8 mouse cellular contexts compared by ENCODE assay signal in genomic region chr5:99340311-99340989, GRCm38 (mm10).
DNase-seq lines count a peak whose midpoint lies in the region; ATAC-seq and TF ChIP-seq lines count a peak whose summit lies in the region.

No protein-coding gene starts in this region.

- H3K4me2 ChIP-seq in kidney, postnatal 0 days (ENCODE audit: low read length), result peak overlapping the region; percentile 51
- peak overlapping the region; percentile 39 for H3K4me2 ChIP-seq in embryonic facial prominence, embryonic 15.5 days (replicated peaks)
- no peak overlapping the region for H3K4me2 ChIP-seq in limb, embryonic 15.5 days
- no peak overlapping the region; the same call in 1 of the 2 replicates for H3K4me2 ChIP-seq in hindbrain, embryonic 16.5 days (ENCODE audit: low read length)

- no peaks in the 10 kb centered on the region for H3K36me3 ChIP-seq in kidney, postnatal 0 days (ENCODE audit: insufficient read depth, low read length)
- H3K36me3 ChIP-seq in embryonic facial prominence, embryonic 15.5 days, result no peaks in the 10 kb centered on the region
- no peaks in the 10 kb centered on the region for H3K36me3 ChIP-seq in limb, embryonic 15.5 days
- H3K36me3 ChIP-seq in hindbrain, embryonic 16.5 days (ENCODE audit: control insufficient read depth, insufficient read depth, low read length), result no peaks in the 10 kb centered on the region

- H3K9ac ChIP-seq in kidney, postnatal 0 days (ENCODE audit: low read depth, low read length), result no peak overlapping the region
- no peak overlapping the region for H3K9ac ChIP-seq in embryonic facial prominence, embryonic 15.5 days
- no peak overlapping the region for H3K9ac ChIP-seq in limb, embryonic 15.5 days
- no peak overlapping the region for H3K9ac ChIP-seq in hindbrain, embryonic 16.5 days (ENCODE audit: low read depth, low read length)

- WGBS in kidney, postnatal 0 days, result 57% methylated on average over 8 of the region's 8 CpGs
- WGBS in embryonic facial prominence, embryonic 15.5 days, result 67% methylated on average over 8 of the region's 8 CpGs
- WGBS in limb, embryonic 15.5 days, result 75% methylated on average over 8 of the region's 8 CpGs
- 64% methylated on average over 8 of the region's 8 CpGs for WGBS in hindbrain, embryonic 16.5 days

- H3K27ac ChIP-seq in kidney, postnatal 0 days, result no peak overlapping the region
- H3K27ac ChIP-seq in embryonic facial prominence, embryonic 15.5 days (replicated peaks), result no peak overlapping the region; the same call in 1 of the 2 replicates
- peak overlapping the region; percentile 17; the same call in 1 of the 2 replicates for H3K27ac ChIP-seq in limb, embryonic 15.5 days
- no peak overlapping the region for H3K27ac ChIP-seq in hindbrain, embryonic 16.5 days (ENCODE audit: low read depth, low read length)

- no peak overlapping the region for H3K4me3 ChIP-seq in kidney, postnatal 0 days (replicated peaks; ENCODE audit: low read depth, low read length)
- no peak overlapping the region for H3K4me3 ChIP-seq in embryonic facial prominence, embryonic 15.5 days (replicated peaks)
- no peak overlapping the region for H3K4me3 ChIP-seq in limb, embryonic 15.5 days
- H3K4me3 ChIP-seq in hindbrain, embryonic 16.5 days (ENCODE audit: low read length), result no peak overlapping the region

- ATAC-seq in kidney, postnatal 0 days (replicated peaks; ENCODE audit: low FRiP score, low read depth), result no peak
- no peak for ATAC-seq in embryonic facial prominence, embryonic 15.5 days (ENCODE audit: insufficient number of reproducible peaks, low FRiP score, low TSS enrichment, low read depth)
- no peak for ATAC-seq in limb, embryonic 15.5 days (ENCODE audit: insufficient number of reproducible peaks, low FRiP score, low TSS enrichment, low read depth)
- ATAC-seq in hindbrain, embryonic 16.5 days, result no peak

- DNase-seq in kidney, postnatal 0 days (ENCODE audit: low spot score), result no peak
- no peak for DNase-seq in kidney, adult 8-10 months
- DNase-seq in adipocyte (ENCODE audit: low spot score), result peak; percentile 26
- DNase-seq in retina, embryonic 14.5 days (ENCODE audit: low spot score), result no peak
- DNase-seq in layer of hippocampus, adult 8-10 months (ENCODE audit: low spot score in 2 of 2), result no peak

- H3K27me3 ChIP-seq in kidney, postnatal 0 days (ENCODE audit: insufficient read depth, low read length), result no peaks in the 10 kb centered on the region
- no peaks in the 10 kb centered on the region for H3K27me3 ChIP-seq in embryonic facial prominence, embryonic 15.5 days
- H3K27me3 ChIP-seq in limb, embryonic 15.5 days, result no peaks in the 10 kb centered on the region
- no peaks in the 10 kb centered on the region for H3K27me3 ChIP-seq in hindbrain, embryonic 16.5 days (replicated peaks; ENCODE audit: control insufficient read depth, insufficient read depth, low read length)

- no peaks in the 10 kb centered on the region for H3K4me1 ChIP-seq in kidney, postnatal 0 days (replicated peaks; ENCODE audit: insufficient read depth, low read length)
- 0 out of 2 replicates have a peak, but pooled peaks cover 5% of the 10 kb centered on the region for H3K4me1 ChIP-seq in embryonic facial prominence, embryonic 15.5 days
- peaks cover 5% of the 10 kb centered on the region; the same call in 1 of the 2 replicates for H3K4me1 ChIP-seq in limb, embryonic 15.5 days
- no peaks in the 10 kb centered on the region for H3K4me1 ChIP-seq in hindbrain, embryonic 16.5 days (ENCODE audit: control insufficient read depth, insufficient read depth, low read depth, low read length)

- no peak for TF ChIP-seq CTCF in kidney, postnatal 0 days (IDR thresholded peaks at IDR 0.05; ENCODE audit: low read depth)

- no peaks in the 10 kb centered on the region for H3K9me3 ChIP-seq in kidney, postnatal 0 days (replicated peaks; ENCODE audit: low read length)
- no peaks in the 10 kb centered on the region for H3K9me3 ChIP-seq in embryonic facial prominence, embryonic 15.5 days (replicated peaks)
- H3K9me3 ChIP-seq in limb, embryonic 15.5 days, result no peaks in the 10 kb centered on the region
- H3K9me3 ChIP-seq in hindbrain, embryonic 16.5 days (ENCODE audit: control insufficient read depth, low read length), result no peaks in the 10 kb centered on the region

Comparison
In these comparisons a context has a peak if more than half of its experiments do, and no peak if none do; other contexts are left out.
1. H3K4me2 ChIP-seq: peak in kidney, postnatal 0 days (single experiment) and embryonic facial prominence, embryonic 15.5 days (single experiment); none in limb, embryonic 15.5 days (single experiment) and hindbrain, embryonic 16.5 days (single experiment).